Mouse (Mus musculus) forebrain, embryonic 10.5 days (tissue): ENCODE measurements at regions not wholly inside any gene's neighbourhood (a gene's known extent, or its start where the extent isn't known, plus 50 kb on each side); places are given as distances from the start of the nearest gene placed in this dataset.

Experiments used
- DNase-seq: peaks from one replicate; pipeline ENCODE4 v3.0.0-alpha.2; 2017; ENCODE audit warnings: low spot score; ENCODE audit errors: extremely low spot score
- H3K27ac ChIP-seq: fragments of 300-500 bp; sonication (generic); 2 replicates; pipeline ENCODE4 v1.5.1; 2016; ENCODE audit warnings: mild to moderate bottlenecking
- H3K27me3 ChIP-seq: fragments of 300-500 bp; sonication (generic); 2 replicates; pipeline ENCODE4 v1.6.1; 2016; ENCODE audit warnings: mild to moderate bottlenecking; ENCODE audit not compliant: poor library complexity, severe bottlenecking
- H3K36me3 ChIP-seq: fragments of 300-500 bp; sonication (generic); replicated peaks from 2 replicates; pipeline ENCODE4 v1.6.1; 2016; ENCODE audit warnings: mild to moderate bottlenecking, moderate library complexity
- H3K4me1 ChIP-seq: fragments of 300-500 bp; sonication (generic); 2 replicates; pipeline ENCODE4 v1.6.1; 2016
- H3K4me3 ChIP-seq: fragments of 300-500 bp; sonication (generic); 2 replicates; pipeline ENCODE4 v1.5.1; 2016; ENCODE audit warnings: mild to moderate bottlenecking, moderate library complexity
- H3K9me3 ChIP-seq: fragments of 300-500 bp; sonication (generic); 2 replicates; pipeline ENCODE4 v1.6.1; 2016; ENCODE audit warnings: mild to moderate bottlenecking, moderate library complexity
- WGBS: fragments of 180-500 bp; shearing (Covaris S2); methylation state at CpG from one replicate; pipeline ENCODE4 v1.1.7; 2016; 5-methylcytosine and 5-hydroxymethylcytosine counted together

DNA sequence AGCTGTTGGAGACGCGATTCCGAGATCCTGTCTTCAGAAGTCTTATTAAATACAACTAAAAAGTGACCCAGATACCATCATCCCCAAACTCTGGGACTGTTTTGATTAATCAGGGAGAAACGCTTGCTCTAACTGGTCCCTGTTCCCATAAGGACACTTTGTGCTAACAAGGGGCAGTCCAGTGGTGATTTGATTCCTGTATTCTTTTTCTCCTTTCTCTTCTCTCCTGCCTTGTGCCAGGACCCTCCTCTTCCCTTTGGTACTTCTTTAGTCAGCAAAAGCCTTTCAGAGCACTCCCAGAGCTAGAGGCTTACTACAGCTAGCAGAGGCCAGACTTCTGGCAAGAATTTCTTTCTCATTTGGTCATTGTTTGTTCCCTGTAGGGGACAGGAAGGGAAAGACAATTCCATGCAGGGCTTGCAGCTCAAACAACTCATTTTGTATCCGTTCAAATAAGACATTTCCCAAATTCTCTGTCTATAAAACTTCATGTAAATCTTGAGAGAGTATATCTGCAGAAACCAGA, 337.3 kb upstream of the Prickle1 start:
- Histone ChIP-seq H3K4me1 (peaks cover 16% of the 10 kb centered on the region), H3K9me3 (peaks cover 3% of the 10 kb centered on the region; the same call in 1 of the 2 replicates), H3K27me3 (no peaks in the 10 kb centered on the region), H3K36me3 (no peaks in the 10 kb centered on the region), H3K4me3 (no peak overlapping the region), H3K27ac (peak overlapping the region; percentile 60)
- no peak for DNase-seq
- WGBS: 45% methylated on average over 5 of the region's 5 CpGs

DNA sequence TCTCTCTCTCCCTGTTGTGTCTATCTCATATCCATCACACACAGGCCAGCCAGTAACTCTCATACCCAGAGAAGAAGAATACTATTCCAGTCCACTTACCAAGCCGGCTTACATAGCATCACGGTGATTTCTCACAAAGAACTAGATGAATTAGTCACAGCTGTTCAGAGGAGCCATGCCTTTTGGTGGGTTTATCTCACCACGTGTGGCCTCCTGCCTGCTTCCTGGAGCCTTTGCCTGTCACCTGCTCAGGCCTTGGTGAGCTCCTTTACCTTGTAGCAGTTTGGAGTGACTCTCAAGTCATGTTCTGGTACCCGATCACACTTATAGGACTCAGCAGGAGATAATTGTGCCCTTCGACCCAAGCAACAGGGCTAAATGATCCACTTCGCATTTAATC, 331.2 kb upstream of the Prickle1 start:
- H3K36me3 ChIP-seq: no peaks in the 10 kb centered on the region
- no peak overlapping the region for H3K4me3 ChIP-seq
- H3K27ac ChIP-seq: peak overlapping the region; percentile 53; the same call in 1 of the 2 replicates
- peaks cover 15% of the 10 kb centered on the region for H3K4me1 ChIP-seq
- DNase-seq: no peak
- 44% methylated on average over 6 of the region's 6 CpGs for WGBS
- H3K9me3 ChIP-seq: no peaks in the 10 kb centered on the region
- no peaks in the 10 kb centered on the region for H3K27me3 ChIP-seq

DNA sequence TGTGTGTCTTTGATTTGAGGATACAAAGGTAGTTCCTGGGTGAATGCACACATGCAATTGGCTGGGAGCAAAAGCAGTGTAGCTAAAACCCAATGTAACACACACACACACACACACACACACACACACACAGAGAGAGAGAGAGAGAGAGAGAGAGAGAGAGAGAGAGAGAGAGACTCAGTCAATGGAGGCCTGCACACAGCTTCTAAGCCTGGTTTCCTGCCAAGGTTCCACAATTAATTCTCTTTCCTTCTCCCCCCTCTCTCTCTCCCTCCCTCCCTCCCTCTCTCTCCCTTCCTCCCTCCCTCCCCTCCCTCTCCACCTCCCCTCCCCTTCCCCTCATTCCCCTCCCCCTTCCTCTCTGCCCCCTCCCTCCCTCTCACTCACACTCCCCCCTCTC, 330.6 kb upstream of the Prickle1 start:
- H3K27ac ChIP-seq: peak overlapping the region; percentile 53; the same call in 1 of the 2 replicates
- H3K27me3 ChIP-seq: no peaks in the 10 kb centered on the region
- H3K4me3 ChIP-seq: no peak overlapping the region
- DNase-seq: no peak
- no peaks in the 10 kb centered on the region for H3K36me3 ChIP-seq
- H3K9me3 ChIP-seq: no peaks in the 10 kb centered on the region
- peaks cover 17% of the 10 kb centered on the region for H3K4me1 ChIP-seq

DNA sequence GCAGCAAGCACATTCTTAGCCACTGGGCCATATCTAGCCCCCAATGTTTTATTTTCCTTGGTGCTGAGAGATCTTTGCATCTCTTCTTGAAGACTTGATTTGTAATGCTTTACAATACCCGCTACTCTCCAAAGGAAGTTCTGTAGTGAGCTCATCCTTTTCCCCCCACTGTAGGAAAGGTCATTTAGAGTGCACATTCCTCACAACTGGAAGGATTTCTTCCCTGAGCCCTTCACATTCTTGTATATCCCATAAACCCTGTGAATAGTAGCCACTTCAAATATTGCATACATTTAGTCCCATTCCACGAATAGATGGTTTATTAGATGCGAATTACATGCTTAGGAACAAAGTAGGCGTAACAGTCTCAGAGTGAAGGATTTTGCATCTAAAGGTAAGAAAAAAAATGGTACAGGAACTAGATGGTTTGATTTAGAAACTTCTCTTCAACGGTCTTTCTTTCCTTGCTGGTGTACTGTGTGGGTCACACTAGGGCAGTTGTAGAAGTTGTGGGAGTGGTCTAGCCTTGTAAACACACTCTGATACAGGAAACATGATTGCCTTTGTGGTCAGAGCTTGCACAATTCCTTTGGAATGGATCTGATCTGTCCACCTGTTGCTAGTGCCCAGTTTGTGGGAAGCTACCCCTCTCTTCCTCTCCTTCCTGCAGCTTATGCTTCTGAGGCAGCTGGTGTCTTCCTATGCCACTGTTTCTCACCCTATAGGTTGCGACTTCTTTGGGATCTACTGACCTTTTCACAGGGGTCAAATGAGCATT, 326.0 kb upstream of the Prickle1 start:
- H3K9me3 ChIP-seq: no peaks in the 10 kb centered on the region
- no peak overlapping the region for H3K4me3 ChIP-seq
- no peaks in the 10 kb centered on the region for H3K36me3 ChIP-seq
- H3K27me3 ChIP-seq: no peaks in the 10 kb centered on the region
- no peak for DNase-seq
- no peak overlapping the region for H3K27ac ChIP-seq
- WGBS: 85% methylated on average over 6 of the region's 6 CpGs
- H3K4me1 ChIP-seq: peaks cover 30% of the 10 kb centered on the region

DNA sequence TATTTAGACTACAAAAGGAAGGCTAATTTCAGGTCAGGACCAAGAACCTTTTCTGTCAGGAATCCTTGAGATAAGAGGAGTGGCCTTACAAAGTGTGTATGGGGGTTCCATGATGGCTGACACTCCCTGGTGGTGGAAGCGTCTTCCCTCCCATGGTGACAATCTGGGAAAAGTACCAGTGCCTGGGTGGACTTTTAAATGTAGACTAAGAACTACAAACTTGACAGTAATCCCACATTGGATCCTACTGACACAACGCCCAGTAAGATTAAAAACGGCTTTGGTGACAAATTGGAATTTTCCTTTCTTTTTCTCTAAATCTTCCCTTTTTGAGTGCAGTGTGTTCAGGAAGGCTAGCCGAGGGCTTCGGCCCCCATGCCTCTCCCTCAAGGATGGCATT, 325.3 kb upstream of the Prickle1 start:
- no peak for DNase-seq
- Histone ChIP-seq H3K36me3 (no peaks in the 10 kb centered on the region), H3K27ac (no peak overlapping the region), H3K27me3 (no peaks in the 10 kb centered on the region), H3K4me3 (no peak overlapping the region), H3K4me1 (peaks cover 24% of the 10 kb centered on the region), H3K9me3 (no peaks in the 10 kb centered on the region)
- 89% methylated on average over 5 of the region's 5 CpGs for WGBS

DNA sequence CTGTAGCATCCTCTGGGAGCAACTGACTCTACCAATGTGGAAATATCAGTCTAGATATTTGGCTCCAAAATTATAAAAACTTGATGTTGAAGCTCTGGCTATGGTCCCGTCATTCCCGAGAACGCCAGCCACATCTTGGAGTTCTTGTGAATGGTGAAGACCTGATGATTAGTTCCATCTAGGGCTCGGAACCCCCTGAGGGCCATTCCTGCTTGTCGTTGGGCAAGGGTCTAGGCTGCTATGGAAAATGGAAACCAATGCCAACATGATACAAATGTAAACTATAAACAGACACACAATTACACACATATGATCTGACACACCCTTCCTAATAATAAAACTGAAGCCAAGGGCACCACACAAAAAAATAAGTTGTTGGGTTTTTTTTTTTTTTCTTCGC, 323.9 kb upstream of the Prickle1 start:
- Histone ChIP-seq H3K4me1 (peaks cover 21% of the 10 kb centered on the region), H3K4me3 (no peak overlapping the region), H3K9me3 (no peaks in the 10 kb centered on the region), H3K27ac (no peak overlapping the region), H3K27me3 (no peaks in the 10 kb centered on the region), H3K36me3 (no peaks in the 10 kb centered on the region)
- WGBS: 89% methylated on average over 6 of the region's 6 CpGs
- DNase-seq: no peak

DNA sequence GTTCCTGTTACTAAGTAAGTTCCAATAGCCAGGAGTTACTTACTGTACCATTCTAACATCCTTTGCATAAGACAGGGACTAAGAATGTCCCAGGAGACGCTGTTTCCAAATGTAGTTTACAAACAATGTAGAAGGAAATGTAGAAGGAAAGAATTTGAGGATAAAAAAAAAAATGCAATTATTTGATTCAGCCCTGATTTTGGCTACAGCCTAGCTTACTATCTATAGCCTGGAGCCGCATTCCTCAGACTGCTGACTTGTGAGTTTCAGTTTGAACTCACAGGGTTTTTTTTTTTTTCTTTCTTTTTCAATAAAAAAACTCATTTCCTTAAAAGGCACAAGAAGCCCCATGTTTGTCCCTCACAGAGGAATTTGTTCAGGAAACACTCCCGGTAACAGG, 321.2 kb upstream of the Prickle1 start:
- H3K27me3 ChIP-seq: no peaks in the 10 kb centered on the region
- 56% methylated on average over 3 of the region's 3 CpGs for WGBS
- H3K36me3 ChIP-seq: no peaks in the 10 kb centered on the region
- H3K4me1 ChIP-seq: peaks cover 31% of the 10 kb centered on the region
- no peak overlapping the region for H3K27ac ChIP-seq
- no peak for DNase-seq
- H3K9me3 ChIP-seq: no peaks in the 10 kb centered on the region
- no peak overlapping the region for H3K4me3 ChIP-seq

DNA sequence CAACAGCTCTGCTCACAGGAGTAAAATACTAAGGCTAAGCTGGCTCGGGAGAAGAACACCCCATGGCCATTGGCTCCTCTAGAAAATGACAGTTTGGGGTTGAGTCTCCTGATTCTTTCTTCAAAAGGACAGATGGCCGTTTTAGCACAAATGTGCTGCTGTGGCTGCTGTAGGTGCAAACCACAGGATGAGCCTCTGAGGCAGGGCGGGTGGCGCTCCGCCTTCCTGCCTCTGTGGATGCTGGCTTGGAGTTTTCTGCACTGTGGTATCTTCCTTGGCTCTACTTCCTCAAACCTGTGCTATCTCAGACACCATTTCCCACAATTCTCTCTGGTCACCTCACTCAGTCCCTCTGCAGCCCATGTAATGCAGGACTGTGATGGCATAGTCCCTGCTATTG, 317.8 kb upstream of the Prickle1 start:
- H3K4me1 ChIP-seq: peaks cover 38% of the 10 kb centered on the region
- WGBS: 75% methylated on average over 5 of the region's 5 CpGs
- DNase-seq: no peak
- 0 out of 2 replicates have a peak overlapping the region, but pooled peaks have one; percentile 44 for H3K27ac ChIP-seq
- no peak overlapping the region for H3K4me3 ChIP-seq
- H3K27me3 ChIP-seq: no peaks in the 10 kb centered on the region
- H3K9me3 ChIP-seq: no peaks in the 10 kb centered on the region
- H3K36me3 ChIP-seq: no peaks in the 10 kb centered on the region

DNA sequence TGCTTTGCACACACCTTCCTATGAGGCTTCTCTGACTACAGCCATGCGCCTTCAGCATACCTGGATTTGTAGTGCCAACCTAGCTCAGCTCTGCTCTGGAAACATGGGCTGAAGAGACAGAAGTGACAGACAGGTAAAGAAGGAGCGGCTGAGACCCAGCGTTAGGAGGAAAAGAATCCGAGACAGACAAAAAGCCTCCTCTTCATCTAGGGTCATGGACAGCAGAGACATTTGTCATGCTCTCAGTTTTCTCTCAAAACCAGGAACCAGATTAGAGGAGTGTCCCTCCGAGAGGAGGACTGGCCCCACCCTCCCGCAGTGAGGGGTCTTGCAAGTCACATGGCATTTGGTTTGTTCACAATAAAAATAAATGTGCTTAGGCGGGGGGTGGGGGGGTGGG, 317.4 kb upstream of the Prickle1 start:
- Histone ChIP-seq H3K9me3 (no peaks in the 10 kb centered on the region), H3K4me3 (no peak overlapping the region), H3K36me3 (no peaks in the 10 kb centered on the region), H3K27ac (0 out of 2 replicates have a peak overlapping the region, but pooled peaks have one; percentile 44), H3K4me1 (peaks cover 37% of the 10 kb centered on the region), H3K27me3 (no peaks in the 10 kb centered on the region)
- no peak for DNase-seq
- 69% methylated on average over 7 of the region's 7 CpGs for WGBS

DNA sequence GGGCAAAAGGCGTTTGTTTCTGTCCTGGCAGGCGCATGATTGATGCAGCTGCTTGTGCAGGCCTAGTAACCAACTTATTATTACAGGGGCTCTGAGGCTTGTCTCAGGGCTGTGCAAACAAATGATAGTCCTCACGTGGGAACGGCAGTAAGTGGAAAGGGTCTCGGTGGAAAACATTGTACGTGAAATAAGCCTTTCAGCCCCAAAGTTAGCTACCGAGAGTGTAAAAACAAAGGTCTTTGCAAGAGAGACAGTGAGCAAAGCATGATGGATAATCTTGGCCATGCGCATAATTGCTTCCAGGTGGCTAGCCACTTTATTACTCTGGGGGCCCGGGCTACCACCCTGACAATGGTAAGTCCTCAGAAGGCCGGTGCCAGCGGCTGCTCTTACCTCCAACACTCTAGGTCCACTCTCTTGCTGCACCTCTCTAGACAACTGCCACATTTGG, 315.3 kb upstream of the Prickle1 start:
- Histone ChIP-seq H3K27me3 (peaks cover 6% of the 10 kb centered on the region; the same call in 1 of the 2 replicates), H3K4me1 (peaks cover 23% of the 10 kb centered on the region), H3K27ac (peak overlapping the region; percentile 78), H3K4me3 (no peak overlapping the region), H3K9me3 (no peaks in the 10 kb centered on the region), H3K36me3 (no peaks in the 10 kb centered on the region)
- WGBS: 51% methylated on average over 11 of the region's 11 CpGs
- no peak for DNase-seq

DNA sequence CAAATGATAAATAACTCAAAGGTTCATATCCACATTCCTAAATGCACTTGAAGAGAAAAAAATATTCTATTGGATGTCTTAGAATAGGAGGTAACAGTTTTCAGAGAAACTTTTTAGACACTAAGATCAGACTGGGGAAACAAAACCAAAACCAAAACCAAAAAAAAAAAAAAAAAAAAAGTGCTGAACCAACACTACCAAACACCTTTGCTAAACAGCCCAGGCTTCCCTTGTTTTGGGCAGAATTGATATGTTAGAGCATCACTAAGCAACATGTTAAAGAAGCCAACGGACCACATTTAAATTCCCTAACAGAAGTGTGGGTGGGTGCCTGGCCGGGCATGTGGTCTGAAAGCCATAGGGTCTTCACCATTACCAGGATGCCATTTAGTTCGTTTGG, 314.5 kb upstream of the Prickle1 start:
- H3K9me3 ChIP-seq: no peaks in the 10 kb centered on the region
- no peak for DNase-seq
- no peaks in the 10 kb centered on the region for H3K36me3 ChIP-seq
- H3K27ac ChIP-seq: no peak overlapping the region
- peaks cover 13% of the 10 kb centered on the region for H3K27me3 ChIP-seq
- no peak overlapping the region for H3K4me3 ChIP-seq
- H3K4me1 ChIP-seq: peaks cover 27% of the 10 kb centered on the region
- WGBS: 91% methylated on average over 3 of the region's 3 CpGs

DNA sequence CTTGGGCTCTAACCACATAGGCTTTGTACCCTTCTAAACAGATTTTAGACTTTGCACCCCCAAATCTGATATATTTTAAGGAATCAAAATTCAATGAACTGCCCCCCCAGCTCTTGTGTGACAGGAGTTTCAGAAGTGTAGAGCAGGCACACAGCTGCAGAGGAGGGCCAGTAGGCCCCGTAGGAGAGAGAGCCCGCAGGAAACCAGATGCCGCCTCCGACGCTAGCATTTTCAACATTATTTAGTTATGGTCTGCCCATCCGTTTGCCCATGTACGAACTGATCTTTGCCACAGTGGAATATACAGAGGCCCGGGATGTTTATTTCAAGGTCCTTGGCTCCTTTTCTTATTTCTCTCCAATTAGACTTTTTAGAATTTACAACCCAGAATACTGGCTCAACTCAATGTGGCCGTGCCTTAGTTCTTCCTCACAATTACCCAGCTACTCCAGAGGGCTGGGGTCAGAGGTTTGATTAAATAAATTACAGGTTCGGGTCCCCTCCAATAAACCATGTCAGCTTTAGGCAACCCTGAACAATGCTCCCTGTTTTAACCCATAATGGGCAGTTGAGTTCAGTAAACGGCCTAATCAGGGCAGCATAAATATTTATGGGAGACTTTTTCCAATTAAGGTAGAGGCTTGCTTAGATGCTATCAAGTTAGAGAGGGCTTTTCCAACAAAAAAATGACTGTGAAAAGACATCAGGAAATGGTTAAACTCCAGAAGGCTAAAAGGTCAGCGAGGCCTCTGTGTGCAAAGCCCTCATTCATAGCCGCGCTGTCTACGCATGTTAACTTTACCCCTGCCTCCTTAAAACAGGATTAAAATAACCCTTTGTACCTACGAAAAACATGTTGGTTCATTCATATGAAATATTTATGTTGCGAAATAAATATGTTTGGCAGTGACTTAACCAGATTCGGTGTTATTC, 308.2 kb upstream of the Prickle1 start:
- Histone ChIP-seq H3K4me1 (peaks cover 27% of the 10 kb centered on the region), H3K4me3 (no peak overlapping the region), H3K27me3 (peaks cover 27% of the 10 kb centered on the region), H3K36me3 (no peaks in the 10 kb centered on the region), H3K27ac (no peak overlapping the region; the same call in 1 of the 2 replicates), H3K9me3 (no peaks in the 10 kb centered on the region)
- WGBS: 51% methylated on average over 18 of the region's 18 CpGs
- no peak for DNase-seq
